Mouse (Mus musculus) MEL (cell line): Measurements from ENCODE around the gene Mrps27.

ENCODE experiments used
- CTCF ChIP-seq, 3 experiments: IDR thresholded peaks in 2 of 3; conservative IDR thresholded peaks in 1 of 3; 2 replicates each; pipeline ENCODE4 v1.5.1; 2011 to 2012; ENCODE audit warnings: low read length in 3 of 3, low read depth in 2 of 3, mild to moderate bottlenecking in 2 of 3, improper control_type of control experiment in 1 of 3, inconsistent platforms in 1 of 3, mixed read lengths in 1 of 3, moderate library complexity in 1 of 3; ENCODE audit not compliant: control insufficient read depth in 1 of 3, insufficient read depth in 1 of 3, poor library complexity in 1 of 3, severe bottlenecking in 1 of 3
- KAT2A ChIP-seq: conservative IDR thresholded peaks from 2 replicates; pipeline ENCODE4 v1.6.1; 2012; ENCODE audit warnings: low read depth, low read length, improper control_type of control experiment, inconsistent platforms
- RCOR1 ChIP-seq: IDR thresholded peaks from 2 replicates; pipeline ENCODE4 v1.6.1; 2012; ENCODE audit warnings: low read depth, mild to moderate bottlenecking, inconsistent platforms, low read length, improper control_type of control experiment
- UBTF ChIP-seq: IDR thresholded peaks from 2 replicates; pipeline ENCODE4 v1.6.1; 2012; ENCODE audit warnings: low read depth, mild to moderate bottlenecking, inconsistent platforms, low read length, improper control_type of control experiment, moderate library complexity, borderline replicate concordance; ENCODE audit not compliant: insufficient read depth
- ZMIZ1 ChIP-seq: IDR thresholded peaks from 2 replicates; pipeline ENCODE4 v1.6.1; 2012; ENCODE audit warnings: low read depth, mild to moderate bottlenecking, inconsistent platforms, low read length, improper control_type of control experiment, moderate library complexity

GRCm38 (mm10) chr13:99423581-99423980 is 79.0 kb downstream of the Mrps27 start:
- no peak for TF ChIP-seq CTCF (IDR thresholded peaks at IDR 0.05 in 2 of 3, conservative IDR thresholded peaks at IDR 0.05 in 1 of 3; ENCODE audit: control insufficient read depth in 1 of 3, insufficient read depth in 1 of 3, low read depth in 2 of 3, low read length in 3 of 3, poor library complexity in 1 of 3, severe bottlenecking in 1 of 3)
- TF ChIP-seq UBTF = no peak
- no peak for TF ChIP-seq ZMIZ1
- no peak for TF ChIP-seq RCOR1
- no peak for TF ChIP-seq KAT2A
